Mouse (Mus musculus) adrenal gland, adult 2 months (tissue): ENCODE results near the gene Selplg. TPM values are rescaled to one million over a fixed set of nuclear protein-coding genes. Genes with fewer than 3 reads are reported as not detected.
A peak's percentile ranks its signal among the peaks of the same experiment; 100 is the strongest.
"Not testable (repeated sequence)": the region's sequence is repeated elsewhere in the genome, so short reads cannot be mapped to it uniquely, and the experiment has no call there.

Source experiments
- DNase-seq: peaks from one replicate; pipeline ENCODE4 v3.0.0; 2021
- polyA plus RNA-seq: library from polyadenylated mRNA; depleted of rRNA; stranded (reverse); fragments of >200 nt; gene quantifications from 2 replicates; pipeline ENCODE4 v1.2.3, GENCODE M21; 2012
- total RNA-seq, 2 experiments: library from RNA; stranded (reverse); gene quantifications; 2 replicates each; pipeline ENCODE4 v1.2.3; 2021

The Selplg gene
- total and polyA plus RNA-seq, 3 experiments: 5.1 to 16.3 (median 6.5) TPM

DNA sequence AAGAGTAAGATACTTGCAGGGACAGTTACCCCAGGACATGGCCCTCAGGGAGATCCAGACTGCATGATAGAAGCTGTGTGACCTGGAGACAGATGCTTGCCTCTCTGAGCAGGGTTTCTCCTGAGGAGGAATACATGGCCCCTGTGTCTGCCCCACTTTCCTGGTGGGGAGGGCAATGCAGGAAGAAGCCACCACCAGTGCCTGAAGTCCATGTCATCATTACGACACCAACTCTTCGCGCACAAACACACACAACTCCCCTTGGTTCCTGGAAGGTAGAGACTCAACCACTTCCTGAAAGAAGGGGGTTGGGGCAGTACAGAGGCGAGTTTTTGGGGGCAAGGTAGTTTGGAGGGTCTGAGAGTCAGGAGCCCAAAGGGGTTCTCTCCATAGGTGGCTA is 8.2 kb downstream of the Selplg start:
- DNase-seq: no peak

- no peak for DNase-seq
These were observed 13.9 kb downstream of the Selplg start for GRCm38 (mm10) chr5:113818572-113818971.

DNA sequence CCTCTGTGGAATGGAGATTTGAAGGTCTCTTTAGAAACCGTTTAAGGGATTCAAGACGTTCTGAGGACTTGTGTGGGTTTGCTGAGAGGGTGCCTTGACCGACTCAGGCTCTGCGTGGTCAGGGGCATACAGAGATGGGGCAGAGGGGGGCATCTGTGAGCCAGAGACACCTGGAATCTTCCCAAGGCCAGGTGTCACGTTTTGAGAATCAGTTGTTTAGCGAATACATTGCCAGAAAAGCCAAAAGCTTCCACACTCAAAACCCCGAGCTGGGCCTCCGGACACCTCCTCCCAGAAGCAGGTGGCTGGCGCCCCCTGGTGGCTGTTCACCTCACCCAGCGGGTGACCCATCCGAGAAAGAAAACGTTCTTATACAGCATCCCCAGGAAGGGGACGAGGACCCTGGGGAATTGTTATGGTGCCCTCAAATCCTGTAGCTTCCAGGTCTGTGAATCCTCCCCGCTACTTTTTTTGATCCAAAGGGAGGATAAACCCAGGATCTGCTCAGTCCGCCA is 16.7 kb downstream of the Selplg start:
- DNase-seq: peak; percentile 80

DNA sequence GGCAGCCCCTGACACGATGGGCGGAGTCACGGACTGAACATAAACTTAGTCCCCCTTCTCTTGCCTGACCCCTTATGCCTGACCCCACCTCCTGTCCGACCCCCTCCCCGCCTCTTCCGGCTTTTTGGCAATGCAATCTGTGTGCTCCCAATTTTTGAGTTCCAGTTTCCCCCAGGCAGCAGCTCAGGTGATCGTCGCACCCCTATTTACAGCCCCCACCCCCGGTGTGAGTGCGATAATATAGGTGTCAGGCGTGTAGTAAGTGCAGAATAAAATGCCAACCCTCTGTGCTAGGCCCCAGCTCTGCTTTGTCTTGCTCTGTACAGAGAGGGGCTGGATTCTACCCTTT is 17.4 kb downstream of the Selplg start:
- no peak for DNase-seq

DNA sequence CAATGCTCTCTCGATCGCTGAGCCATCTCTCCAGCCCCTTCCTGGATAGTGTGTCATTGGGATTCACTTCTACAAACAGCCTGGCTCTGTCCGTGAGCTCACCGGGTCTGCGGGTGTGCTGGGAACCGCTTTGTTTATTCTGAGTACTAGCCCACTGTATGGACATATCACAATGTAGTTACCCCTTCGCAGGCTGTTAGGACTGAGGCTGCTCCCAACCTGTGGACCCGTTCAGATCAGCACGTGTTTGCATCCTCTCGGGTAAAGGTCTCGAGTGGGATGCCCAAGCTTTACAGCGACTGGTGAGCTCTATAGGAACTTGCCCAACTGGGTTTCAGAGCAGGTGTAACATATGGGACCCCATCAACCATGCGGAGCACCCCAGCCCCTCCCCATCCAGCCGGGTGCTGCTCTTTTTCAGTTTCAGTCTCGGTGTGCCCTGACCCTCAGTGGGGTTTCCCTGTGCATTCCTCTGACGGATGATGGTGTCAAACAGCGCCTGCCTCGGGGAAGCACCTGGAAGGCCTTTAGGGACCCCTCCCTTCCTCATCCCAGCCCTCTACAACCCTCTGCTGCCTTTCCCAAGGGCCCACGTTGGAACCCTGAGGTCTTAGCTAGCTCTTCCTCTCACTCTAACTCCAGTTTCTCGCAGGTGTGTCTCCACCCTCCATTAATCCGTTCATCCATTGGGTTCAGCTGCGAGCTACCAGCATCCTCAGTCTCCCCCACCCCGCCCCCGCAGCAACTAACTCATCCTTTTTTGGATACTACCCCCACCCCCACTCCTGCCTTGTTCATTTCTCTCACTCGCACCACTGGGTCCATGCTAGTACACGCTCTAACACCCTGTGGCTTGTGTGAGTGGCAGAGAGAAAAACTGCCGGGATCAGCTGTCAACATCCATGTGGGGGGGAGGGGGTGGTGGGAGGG is 18.1 kb downstream of the Selplg start:
- no peak for DNase-seq

GRCm38 (mm10) chr5:113813608-113814007 is 18.8 kb downstream of the Selplg start:
- DNase-seq: no peak

- DNase-seq: no peak
These were observed 19.8 kb downstream of the Selplg start for GRCm38 (mm10) chr5:113812638-113813037.

GRCm38 (mm10) chr5:113811824-113812420 is 20.5 kb downstream of the Selplg start:
- DNase-seq: not testable (repeated sequence)

- no peak for DNase-seq
These were observed 22.3 kb downstream of the Selplg start for GRCm38 (mm10) chr5:113810111-113810510.

- no peak for DNase-seq
These were observed 24.3 kb downstream of the Selplg start for GRCm38 (mm10) chr5:113808177-113808576.

GRCm38 (mm10) chr5:113807712-113808111 is 24.7 kb downstream of the Selplg start:
- no peak for DNase-seq

DNA sequence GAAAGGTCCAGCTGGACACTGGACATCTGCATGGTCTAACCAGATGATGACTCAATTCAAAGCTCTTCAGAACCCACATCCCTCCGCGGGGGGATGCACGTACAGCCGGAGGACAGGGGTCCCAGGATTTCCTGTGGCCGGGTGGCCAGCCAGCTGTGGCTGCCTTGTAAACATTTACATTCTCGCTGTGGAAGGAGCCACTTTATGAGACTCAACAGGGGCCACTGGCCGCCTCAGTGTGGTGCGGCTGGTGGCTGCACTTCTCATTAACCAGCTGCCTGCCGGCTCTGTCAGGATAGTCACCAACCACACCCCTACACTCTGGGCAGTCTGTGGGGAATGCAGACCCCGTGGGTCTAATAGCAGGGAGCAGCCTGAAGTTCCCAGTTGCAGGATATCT is 26.0 kb downstream of the Selplg start:
- DNase-seq: no peak

GRCm38 (mm10) chr5:113805301-113805700 is 27.1 kb downstream of the Selplg start:
- DNase-seq: no peak

- DNase-seq: no peak
These were observed 28.0 kb downstream of the Selplg start for GRCm38 (mm10) chr5:113804395-113804966.

GRCm38 (mm10) chr5:113800280-113800679 is 32.2 kb downstream of the Selplg start, which contains the start of gene Tmem119:
Gene Tmem119, minus strand, starts transcription at chr5:113800516.
- peak; percentile 64 for DNase-seq

DNA sequence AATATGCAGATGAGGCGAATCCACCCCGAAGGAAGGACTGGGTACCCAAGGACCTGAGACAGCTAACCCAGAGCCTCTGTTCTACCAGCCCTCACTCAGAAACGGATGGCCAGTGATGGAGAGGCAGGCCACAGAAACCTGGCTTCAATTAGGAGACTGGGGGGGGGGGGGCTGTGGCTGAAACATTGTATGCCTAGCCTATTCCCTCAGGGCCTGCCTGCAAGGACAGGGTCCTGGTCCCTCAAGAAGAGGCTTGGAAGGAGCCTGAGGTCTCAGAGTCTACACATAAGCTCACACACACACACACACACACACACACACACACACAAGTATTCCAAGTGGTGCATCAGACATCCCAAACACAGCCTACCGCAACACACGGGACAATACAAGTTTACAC is 32.8 kb downstream of the Selplg start:
- DNase-seq: no peak

GRCm38 (mm10) chr5:113798525-113798924 is 33.9 kb downstream of the Selplg start:
- DNase-seq: no peak

DNA sequence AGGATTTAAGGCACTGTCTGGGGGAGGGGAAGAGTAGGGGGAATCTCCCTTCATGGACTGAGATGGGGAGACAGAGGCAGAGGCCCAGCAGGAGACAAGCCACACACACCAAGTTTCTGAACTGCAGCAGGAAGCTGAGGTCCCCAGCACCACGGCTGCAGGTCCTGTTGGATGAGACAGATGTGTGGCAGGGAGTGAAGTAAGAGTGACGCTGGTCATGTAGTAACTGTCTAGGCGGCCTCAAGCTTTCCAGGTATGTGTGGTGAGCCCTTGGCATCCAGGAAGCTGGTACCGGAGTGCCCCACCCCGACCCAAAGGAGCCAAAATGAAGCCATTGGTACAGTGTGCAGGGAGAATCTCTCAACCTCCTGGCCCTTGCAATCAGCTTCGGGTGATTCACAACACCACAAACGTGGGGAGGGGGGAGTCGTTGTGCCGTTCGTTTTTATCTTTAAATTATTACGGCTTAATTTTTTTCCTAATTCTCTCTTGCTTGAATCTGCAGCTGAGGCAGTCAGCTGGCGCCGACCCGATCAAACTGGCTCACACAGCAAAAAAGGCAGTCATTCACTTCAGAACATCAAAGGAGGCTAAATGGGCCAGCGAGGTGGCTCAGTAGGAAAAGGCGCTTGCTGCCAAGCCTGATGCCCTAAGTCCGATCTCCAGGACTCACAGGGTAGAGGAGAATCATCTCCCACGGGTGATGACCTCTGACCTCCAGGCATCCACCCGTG is 35.1 kb downstream of the Selplg start:
- DNase-seq: no peak

GRCm38 (mm10) chr5:113796401-113797148 is 35.9 kb downstream of the Selplg start:
- no peak for DNase-seq

DNA sequence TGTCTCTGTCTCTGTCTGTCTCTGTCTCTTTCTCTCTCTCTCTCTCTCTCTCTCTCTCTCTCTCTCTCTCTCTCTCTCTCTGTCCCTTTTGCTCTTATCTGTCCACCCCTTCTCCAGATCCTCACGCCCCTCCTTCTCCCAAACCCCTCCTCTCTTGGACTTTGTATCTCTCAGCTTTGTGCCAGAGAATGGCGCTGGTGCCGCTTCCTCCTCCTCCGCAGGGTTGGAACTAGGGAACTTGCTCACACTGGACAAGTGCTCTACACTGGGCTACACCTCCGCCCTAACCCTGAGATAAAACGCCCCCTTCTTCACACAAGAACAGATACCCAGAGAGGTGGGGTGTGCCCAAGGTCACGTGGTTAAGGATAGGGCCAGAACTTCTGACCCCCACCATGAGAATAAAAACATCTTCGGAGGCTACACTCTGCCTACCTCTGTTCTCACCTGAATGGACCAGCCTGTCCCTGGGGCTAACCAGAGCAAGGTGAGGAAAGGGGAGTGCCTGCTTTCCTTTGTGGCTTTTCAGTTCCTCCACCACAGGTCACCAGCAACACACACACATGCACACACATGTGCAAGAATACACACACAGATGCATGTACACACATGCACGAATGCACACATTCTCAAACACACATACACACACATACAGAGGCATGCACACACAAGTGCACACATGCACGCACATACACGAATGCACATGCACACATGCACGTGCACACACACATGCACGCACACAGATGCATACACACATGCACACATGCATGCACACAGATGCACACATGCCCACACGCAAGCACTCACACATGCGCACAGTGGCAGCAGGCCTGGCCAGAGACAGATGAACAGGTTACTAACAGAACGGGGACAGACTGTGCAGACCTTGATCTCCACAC is 41.0 kb downstream of the Selplg start:
- no peak for DNase-seq
